Mouse (Mus musculus): ENCODE measurements around the gene Ubp1.

DNA sequence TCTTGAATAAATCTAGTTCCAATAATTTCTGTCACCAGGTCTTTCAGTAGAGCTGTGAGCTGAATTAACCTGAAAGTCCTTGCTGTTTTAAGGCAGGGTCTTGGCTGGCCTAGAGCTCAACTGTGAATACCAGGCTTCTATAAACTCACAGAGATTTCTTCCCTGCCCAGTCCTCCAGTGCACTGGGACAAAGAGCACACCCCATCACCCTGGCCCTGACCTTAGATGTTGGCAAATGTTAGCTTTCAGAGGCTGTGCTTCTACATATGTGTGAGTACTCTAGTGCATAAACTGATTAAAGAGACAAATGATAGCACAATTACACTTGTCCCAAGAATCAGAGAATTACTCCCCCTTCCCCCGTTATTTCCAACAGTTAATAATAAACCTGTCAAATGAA is 1.1 kb upstream of the Ubp1 start:
- TF ChIP-seq CTCF (IDR thresholded peaks at IDR 0.05; ENCODE audit: low read depth): no peak
- TF ChIP-seq EP300 (IDR thresholded peaks at IDR 0.05; ENCODE audit: low read depth): no peak

All from liver, embryonic 14.5 days (tissue).